Mouse (Mus musculus): ENCODE results near the gene Ipo9.

Ipo9 gene

DNA sequence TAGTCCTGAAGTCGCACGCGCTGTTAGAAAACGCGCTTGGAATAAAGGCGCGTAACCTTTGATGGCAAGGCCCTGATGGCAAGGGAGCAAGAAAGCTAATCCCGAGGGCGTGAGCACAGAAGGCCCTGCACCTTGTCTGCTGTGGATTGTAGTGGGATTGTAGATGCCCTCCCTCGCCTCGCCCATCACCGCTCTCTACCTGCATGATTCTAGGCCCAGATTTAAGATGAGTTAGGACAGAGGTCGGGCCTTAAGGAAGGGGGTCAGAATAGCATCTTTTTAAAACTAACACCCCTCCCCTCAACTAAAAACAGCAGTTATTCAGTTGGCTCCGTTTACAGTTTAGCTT, 344 bp upstream of the Ipo9 start:
- no peak for DNase-seq (ENCODE audit: low spot score in 2 of 2)

- no peak for DNase-seq (ENCODE audit: low spot score in 2 of 2)
Measured at GRCm38 (mm10) chr1:135427390-135427789, 2.9 kb downstream of the Ipo9 start.

GRCm38 (mm10) chr1:135426645-135427044, 3.7 kb downstream of the Ipo9 start:
- no peak for DNase-seq (ENCODE audit: low spot score in 2 of 2)

GRCm38 (mm10) chr1:135422772-135423171, 7.5 kb downstream of the Ipo9 start:
- no peak for DNase-seq (ENCODE audit: low spot score in 2 of 2)

GRCm38 (mm10) chr1:135413996-135414395, 16.3 kb downstream of the Ipo9 start:
- no peak for DNase-seq (ENCODE audit: low spot score in 2 of 2)

- no peak for DNase-seq (ENCODE audit: low spot score in 2 of 2)
Measured at GRCm38 (mm10) chr1:135412130-135412529, 18.2 kb downstream of the Ipo9 start.

GRCm38 (mm10) chr1:135410967-135411366, 19.3 kb downstream of the Ipo9 start:
- no peak for DNase-seq (ENCODE audit: low spot score in 2 of 2)

- DNase-seq (ENCODE audit: low spot score in 2 of 2) = no peak
Measured at GRCm38 (mm10) chr1:135408973-135409372, 21.3 kb downstream of the Ipo9 start.

GRCm38 (mm10) chr1:135405356-135405755, 24.9 kb downstream of the Ipo9 start:
- DNase-seq (ENCODE audit: low spot score in 2 of 2) = no peak

DNA sequence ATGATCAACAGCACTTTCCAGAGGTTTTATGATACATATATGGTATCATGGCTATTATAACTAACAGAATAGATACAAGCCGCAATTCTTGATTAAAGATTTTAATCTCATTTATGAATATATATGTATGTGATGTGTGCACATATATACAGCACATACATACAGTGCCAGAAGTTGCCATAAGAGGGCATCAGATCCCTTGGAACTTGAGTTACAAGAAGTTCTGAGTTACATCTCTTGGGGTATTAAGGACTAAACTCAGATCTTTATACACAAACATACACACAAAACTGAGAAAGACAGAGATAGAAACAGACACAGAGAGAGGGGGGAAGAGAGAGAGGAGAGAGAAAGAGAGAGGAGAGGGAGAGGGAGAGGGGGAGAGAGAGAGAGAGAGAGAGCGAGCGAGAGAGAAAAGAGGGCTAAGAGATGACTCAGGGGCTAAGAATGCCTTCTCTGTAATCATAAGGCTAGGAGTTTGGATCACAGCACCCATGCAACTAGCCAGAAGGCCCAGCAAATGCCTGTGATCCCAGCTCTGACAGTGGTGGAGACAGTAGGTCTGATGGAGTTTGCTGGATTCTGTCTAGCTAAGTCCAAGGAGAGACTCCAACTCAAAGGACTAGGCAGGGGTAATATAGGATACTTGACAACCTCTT, 28.7 kb downstream of the Ipo9 start:
- no peak for DNase-seq (ENCODE audit: low spot score in 2 of 2)

- DNase-seq (ENCODE audit: low spot score in 2 of 2) = no peak
Measured at GRCm38 (mm10) chr1:135399466-135399865, 30.8 kb downstream of the Ipo9 start.

DNA sequence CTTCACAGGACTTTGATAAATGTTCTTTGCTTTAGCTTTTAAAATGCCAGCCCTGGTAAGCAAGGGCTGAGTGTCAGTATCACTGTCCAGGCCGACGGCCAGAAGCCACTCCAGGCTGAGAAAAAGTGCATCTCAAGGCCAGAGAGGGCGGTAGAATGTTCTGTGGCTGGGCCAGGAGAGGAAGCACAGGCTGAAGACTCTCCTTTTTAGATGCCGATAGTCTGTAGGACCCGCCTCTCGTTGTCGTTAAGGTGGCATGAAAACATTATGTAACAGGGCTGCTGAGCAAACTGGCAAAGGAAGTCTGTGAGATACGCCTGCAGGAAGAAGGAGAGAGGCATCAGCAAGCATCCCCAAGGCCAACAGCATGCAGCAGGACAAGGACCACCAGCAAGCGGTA, 45.1 kb downstream of the Ipo9 start:
- no peak for DNase-seq (ENCODE audit: low spot score in 2 of 2)

DNA sequence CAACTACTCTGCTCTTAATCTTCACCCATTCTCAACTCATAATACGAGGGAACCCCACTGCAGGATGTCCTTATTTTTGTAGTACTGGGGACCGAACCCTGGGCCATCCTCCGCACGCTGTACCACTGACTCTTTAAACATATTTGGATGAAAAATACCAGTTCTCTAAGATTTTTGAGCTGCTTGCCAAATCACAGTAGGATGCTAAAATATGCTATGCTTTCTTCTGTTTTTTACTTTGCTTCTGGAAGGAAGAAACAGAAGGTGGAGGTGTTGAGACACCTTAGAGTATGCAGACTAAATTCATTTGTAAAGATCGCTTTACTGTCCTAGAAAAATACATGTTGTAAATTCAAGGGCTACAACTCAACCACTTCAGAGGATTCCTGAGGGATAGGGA, 46.1 kb downstream of the Ipo9 start:
- DNase-seq (ENCODE audit: low spot score in 2 of 2) = no peak

- peak in 1 of 2 experiments; percentile 39 for DNase-seq (ENCODE audit: low spot score in 2 of 2)
Measured at GRCm38 (mm10) chr1:135381560-135381959, 48.7 kb downstream of the Ipo9 start.

DNA sequence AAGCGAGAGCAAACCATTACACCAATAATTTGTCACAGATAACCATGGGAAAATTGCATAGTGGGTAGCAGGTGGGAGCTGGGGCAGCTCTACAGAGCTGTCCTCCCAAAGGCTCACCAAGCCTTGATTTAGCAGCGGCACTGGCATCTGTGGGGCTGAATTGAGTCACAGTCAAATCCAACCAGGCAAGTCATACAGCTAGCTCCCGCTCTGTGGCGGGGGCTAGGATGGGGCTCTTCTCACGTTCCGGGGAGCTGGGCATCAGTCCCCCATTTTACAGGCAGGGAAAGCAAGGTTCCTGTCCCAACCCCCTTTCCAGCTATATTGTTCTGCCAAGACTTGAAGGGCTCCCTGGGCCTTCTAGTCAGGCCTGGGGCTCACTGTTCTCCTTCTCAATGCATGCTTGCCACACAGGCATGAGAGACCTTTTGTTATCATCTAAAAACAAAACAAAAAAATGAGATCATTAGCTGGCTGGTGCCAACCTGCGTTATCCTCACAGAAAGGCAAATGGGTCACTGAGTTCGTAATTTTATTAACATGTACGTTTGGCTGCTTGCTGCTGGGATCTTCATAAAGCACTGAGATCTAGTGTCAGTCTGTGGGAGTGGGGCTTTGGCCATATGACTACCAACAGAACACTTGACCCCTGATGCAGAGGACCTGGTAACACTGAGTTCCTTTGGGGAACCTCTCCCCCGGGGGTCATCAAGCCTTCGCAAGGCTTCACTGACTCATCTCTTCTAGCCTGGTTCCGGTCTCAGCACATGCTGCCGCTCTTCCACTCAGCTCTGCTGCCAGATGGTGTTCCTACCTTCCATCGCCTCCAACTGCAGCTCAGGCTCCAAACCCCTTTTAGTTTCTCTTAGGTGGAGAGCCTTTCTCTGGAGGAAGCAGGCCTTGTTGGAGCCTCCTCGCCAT, 50.0 kb downstream of the Ipo9 start:
- no peak for DNase-seq (ENCODE audit: low spot score in 2 of 2)

- no peak for DNase-seq (ENCODE audit: low spot score in 2 of 2)
Measured at GRCm38 (mm10) chr1:135379048-135379447, 51.3 kb downstream of the Ipo9 start.

DNA sequence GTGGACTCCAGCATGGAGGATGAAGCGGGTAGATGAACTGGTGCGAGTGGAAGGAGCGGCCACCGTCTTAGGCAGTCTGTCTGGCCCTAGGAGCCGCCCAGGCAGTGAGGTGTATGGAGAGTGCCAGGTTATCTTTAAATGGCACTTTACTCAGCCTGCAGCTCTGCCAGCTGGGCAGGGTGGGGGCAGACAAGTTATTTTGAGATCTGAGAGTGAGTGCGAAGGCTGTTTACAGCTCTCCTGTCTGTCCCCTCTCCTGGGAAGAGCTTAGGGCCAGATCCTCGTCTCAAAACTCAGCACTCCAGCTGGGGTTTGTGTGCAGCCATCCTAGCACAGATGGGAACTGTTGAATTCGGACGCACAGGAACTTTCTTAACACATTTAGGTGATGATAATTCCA, 51.7 kb downstream of the Ipo9 start:
- DNase-seq (ENCODE audit: low spot score in 2 of 2) = no peak

DNA sequence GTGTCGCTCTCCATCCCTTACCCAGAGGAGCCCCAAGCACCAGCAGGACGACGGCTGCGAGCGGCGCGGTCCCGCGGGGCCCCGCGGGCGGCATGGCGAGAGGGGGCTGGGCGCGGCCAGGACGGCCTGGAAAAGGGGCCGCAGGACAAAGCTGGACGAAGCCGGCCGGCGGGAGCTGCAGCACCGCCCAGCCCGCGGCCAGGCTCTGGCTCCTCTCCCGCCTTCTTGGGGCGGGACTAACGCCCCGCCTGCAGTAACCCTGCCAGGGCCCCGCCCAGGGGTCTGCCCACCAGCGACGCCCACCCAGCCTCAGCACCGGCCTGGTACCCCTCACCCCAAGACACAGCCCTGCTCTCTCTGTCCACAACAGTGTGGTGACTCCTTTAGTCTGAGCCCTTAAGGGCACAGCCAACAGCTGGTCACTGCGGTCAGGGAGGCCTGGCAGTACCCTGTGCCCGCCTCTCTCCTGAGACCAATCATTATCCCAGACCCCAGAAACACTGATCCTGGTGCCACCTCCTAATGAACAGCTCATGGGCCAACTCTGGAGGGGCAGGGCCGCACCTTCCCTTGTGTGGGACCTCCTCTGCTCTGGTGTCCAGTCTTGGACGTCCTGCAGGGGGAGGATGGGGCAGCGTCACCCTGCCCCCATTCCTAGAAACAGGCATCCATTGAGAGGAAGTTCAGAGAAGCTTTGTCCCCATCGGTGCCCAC, 55.3 kb downstream of the Ipo9 start, which contains the start of gene Shisa4:
Gene Shisa4 (minus strand): TSS at position 370 of the 714 bp plus-strand sequence.
- DNase-seq (ENCODE audit: low spot score in 2 of 2) = peak in 1 of 2 experiments; percentile 30

GRCm38 (mm10) chr1:135374175-135374867, 56.0 kb downstream of the Ipo9 start:
- no peak for DNase-seq (ENCODE audit: low spot score in 2 of 2)

- DNase-seq (ENCODE audit: low spot score in 2 of 2) = no peak
Measured at GRCm38 (mm10) chr1:135373171-135373677, 57.1 kb downstream of the Ipo9 start.

DNA sequence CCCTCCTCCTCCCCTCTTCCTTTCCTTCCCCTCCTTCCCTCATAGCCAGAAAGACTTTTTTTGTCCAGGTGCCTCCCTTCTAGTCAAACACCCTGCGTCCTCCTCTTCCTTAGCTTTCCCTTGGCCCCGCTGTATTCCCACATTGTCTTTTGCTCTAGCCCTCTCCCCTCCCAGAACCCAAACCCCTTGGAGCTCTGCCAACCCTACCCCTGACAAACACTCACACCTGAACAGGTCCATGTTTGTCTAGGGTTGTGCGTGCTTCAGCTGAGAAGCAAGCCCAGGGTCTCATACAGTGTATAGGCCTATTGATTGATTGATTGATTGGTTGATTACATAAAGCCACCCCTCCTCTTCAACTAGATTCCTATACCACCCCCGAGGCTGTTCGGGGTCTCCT, 60.9 kb downstream of the Ipo9 start:
- DNase-seq (ENCODE audit: low spot score in 2 of 2) = no peak

GRCm38 (mm10) chr1:135368982-135369381, 61.3 kb downstream of the Ipo9 start:
- no peak for DNase-seq (ENCODE audit: low spot score in 2 of 2)

Data from spleen, postnatal 10 days (tissue).